In the genomic region with DNA sequence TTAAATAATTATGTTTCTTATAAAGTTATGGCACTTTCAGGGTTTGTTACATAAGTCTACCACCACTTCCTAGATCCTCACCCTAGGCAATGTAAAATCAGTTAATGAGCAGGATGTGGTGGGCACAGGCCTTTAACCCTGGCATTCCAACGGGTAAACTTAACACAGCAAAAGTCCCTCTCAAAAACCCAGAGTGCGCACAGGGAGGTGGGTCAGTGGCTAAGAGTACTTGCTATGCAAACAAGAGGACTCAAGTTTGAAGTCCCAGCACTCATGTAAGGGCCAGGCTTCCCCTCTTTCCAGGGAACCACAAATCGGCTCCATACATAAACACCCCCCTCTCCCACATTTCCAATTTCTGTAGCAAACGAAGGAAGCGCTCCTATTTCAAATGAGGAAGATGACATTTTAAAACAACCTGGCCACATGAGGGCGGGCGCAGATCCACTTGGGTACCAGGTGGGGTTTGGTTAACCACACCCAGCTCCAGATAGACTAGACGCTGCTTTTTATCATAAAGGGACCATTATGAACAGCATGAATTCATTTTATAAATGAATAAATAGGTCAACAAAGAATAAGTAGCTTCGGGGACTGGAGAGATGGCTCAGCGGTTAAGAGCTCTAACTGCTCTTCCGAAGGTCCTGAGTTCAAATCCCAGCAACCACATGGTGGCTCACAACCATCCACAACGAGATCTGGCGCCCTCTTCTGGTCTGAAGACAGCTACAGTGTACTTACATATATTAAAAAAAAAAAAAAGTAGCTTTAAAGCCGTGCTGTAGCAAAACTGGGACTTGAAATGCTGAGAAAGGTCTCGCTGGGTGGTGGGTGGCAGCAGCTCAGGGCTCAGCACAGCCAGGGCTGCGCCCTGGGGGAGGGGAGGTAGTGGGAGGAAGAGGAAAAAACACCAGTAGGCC, we compare ENCODE assay signal across 1 mouse cellular context.
TF ChIP-seq lines count a peak whose summit lies in the region.

No protein-coding gene starts in this region.

TF ChIP-seq in ES-E14, 5 proteins besides CTCF, POLR2A, EP300 and RAD21:
- TF ChIP-seq ZNF384 (IDR thresholded peaks at IDR 0.05; ENCODE audit: low read depth, low read length), result peak; percentile 86
- no peak for TF ChIP-seq HCFC1 (IDR thresholded peaks at IDR 0.05; ENCODE audit: borderline replicate concordance, insufficient read depth, low read length)
